Mouse (Mus musculus) mouse embryonic stem cell (cell line): ENCODE data around the gene Gm29609.
"Not testable (repeated sequence)": the region's sequence is repeated elsewhere in the genome, so short reads cannot be mapped to it uniquely, and the experiment has no call there.

ENCODE experiments used
- in situ Hi-C, 2 experiments: fragments of 300-500 bp; cut with MboI; formaldehyde crosslinking; loops; 1 replicate in 1 of 2; 3 replicates in 1 of 2; pipeline ENCODE4 v1.14.3; 2019 to 2020; ENCODE audit warnings: low sequenced_read_pairs in 2 of 2, low pct_unique_long_range_greater_than_20kb in 1 of 2, mixed read lengths in 1 of 2; ENCODE audit not compliant: unreplicated experiment in 1 of 2

Gm29609 gene

DNA sequence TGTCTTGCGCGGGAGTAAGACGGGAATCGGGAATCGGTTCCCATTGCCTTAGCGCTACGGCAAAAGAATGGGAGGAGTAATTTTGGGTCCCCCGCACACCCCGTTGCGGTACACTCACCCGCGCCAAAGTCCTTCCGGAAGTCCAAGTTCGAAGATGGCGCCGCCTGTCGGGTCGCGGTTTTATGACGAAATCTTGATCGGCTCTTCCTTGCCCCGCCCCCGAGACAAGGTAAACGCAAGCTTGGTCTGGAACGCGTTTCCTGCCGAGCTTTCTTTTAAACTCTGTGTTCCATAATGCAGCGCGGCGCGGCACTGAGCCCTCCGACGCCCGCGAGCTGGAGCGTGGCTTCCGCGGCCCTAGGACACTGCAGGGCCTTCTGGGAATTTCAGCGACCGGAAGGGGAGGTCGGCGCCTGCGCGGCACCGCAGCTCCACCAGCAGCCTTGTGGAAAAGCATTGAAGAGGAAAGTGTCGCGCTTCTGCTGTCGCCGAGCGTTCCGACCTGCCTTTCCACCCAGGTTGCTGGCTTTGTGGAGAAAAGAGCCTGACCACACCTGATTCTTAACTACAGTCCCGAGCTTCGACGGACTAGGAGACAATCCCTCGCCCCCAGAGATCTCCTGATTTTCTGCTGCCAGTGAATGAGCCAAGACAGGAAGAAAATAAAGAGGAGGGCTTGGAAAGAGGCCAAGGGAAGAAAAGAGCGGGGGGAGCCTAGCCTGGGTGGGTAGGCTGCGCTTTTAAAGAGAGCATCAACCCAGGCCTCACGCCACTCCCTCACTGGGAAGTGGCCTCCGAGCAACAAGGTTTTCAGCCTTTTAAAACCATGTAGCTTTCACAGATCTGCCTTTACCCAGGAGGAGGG, at the start of gene Gm29609, which contains the start of gene Gtf3c2:
Gene Gm29609 (minus strand): TSS at position 146 of the 865 bp plus-strand sequence.
Gene Gtf3c2 (minus strand): TSS at position 379 of the 865 bp plus-strand sequence.
- in situ Hi-C loops, result no loop called here

DNA sequence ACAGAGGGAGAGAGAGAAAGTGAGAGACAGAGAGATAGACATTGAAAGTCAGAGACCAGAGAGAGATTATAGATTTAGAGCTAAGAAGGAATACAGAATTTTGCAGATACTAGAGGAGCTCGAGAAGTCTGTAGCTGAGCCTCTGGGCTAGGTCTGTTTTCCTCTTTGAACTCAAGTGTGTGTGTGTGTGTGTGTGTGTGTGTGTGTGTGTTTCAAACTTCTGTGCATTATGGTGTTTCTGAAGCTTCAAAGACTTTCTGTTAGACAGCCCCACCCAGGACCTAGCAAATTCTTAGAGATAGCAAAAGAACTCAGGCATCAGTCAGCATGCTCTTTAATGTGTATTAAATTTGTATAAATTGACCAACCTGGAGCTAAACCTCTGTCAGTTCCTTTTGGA, 46.9 kb upstream of the Gm29609 start:
- in situ Hi-C loops, result no loop called here

GRCm38 (mm10) chr5:31222696-31223095, 43.0 kb upstream of the Gm29609 start:
- in situ Hi-C loops, result no loop called here

DNA sequence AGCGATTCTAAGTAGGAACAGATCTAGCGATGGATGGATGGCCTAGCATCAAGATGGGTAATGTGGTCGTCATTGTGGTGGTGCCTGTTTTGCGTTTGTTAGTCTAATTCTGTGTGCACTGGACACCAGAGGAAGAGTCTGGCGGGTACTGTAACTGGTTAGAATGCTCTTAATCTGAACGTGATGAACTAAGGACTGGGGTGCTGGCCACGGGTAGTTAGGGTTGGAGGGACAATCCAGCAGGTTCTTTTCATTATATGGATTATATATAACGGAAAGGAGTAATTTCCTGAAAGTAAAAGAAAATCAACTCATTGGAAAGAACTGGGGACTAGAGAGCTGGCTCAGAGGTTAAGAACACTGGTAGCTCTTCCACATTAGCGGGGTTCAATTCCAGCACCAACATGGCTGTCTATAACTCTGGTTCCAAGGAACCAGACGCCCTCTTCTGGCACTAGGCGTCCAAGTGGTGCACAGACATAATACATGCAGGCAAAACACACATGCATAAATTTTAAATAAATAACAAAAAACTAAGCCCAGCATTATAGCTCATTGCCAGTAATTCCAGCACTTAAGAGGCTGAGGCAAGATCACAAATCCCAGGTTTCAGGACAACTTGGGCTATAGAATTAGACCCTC, 41.7 kb upstream of the Gm29609 start:
- in situ Hi-C loops, result no loop called here

GRCm38 (mm10) chr5:31220448-31221303, 41.0 kb upstream of the Gm29609 start, which contains the start of gene Ppm1g:
TSS of gene Ppm1g (minus strand) at chr5:31220687.
- in situ Hi-C loops, result no loop called here

GRCm38 (mm10) chr5:31219911-31220447, 40.3 kb upstream of the Gm29609 start:
- in situ Hi-C loops, result no loop called here

- in situ Hi-C loops, result no loop called here
Observed at GRCm38 (mm10) chr5:31219474-31219873, 39.8 kb upstream of the Gm29609 start.

DNA sequence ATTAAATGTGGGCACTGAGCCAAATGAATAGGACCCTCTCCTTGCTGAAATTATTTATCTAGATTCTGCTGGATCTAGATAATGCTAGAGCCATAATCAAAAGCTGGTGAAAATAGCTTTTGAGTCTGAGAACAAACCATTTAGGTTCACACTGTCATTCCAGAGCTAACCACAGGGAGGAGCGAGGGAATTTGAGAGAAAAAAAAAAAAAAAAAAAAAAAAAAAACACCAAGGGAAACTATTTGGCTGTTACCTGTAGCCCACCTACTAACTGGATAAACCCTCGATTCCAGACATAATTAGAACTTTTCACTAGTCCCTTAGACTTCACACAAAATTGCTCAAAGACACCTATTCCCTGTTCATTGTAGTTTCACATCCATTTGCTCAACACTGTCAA, 39.4 kb upstream of the Gm29609 start:
- in situ Hi-C loops, result no loop called here

DNA sequence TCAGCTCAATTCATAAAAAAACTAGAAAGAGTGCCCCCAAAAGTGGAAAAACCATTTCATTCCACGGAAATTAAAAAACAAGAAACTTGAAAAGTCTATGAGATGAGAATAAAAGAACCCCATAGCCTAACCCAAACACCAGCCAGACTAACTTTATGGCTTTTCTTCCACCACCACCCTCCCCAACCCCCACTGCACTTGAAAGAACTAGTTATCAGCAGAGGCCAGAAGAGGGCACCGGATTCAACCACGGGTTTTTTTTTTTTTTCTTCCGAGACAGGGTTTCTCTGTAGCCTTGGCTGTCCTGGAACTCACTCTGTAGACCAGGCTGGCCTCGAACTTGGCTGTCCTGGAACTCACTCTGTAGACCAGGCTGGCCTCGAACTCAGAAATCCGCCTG, 38.6 kb upstream of the Gm29609 start:
- in situ Hi-C loops, result no loop called here

DNA sequence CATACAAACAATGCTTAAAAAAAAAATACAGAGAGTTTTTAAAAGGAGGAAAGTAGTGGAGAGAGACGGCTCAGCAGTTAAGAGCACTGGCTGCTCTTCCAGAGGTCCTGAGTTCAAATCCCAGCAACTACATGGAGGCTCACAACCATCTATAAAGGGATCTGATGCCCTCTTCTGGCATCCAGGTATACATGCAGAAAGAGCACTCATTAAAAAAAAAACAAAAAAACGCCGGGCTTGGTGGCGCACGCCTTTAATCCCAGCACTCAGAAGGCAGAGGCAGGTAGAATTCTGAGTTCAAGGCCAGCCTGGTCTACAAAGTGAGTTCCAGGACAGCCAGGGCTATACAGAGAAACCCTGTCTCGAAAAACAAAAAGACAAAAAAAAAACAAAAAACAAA, 36.8 kb upstream of the Gm29609 start:
- in situ Hi-C loops, result not testable (repeated sequence)

DNA sequence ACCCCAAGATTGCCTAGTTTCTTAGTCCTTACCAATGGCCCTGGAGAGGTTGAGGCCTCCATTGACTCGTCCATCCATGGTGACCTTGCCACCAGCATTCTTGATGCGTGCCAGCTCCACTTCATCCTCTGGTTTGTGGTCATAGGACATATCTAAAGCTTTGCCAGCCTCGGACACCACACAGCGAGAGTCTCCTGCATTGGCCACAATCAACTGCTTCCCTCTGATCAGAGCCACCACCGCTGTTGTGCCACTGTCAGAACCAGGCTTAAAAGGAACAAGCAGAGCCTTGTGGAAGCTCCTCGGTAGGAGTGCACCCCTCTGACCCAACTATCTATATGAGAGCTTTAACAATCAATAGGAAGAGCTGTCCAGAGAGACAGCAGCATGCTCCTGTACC, 24.7 kb upstream of the Gm29609 start:
- in situ Hi-C loops, result no loop called here

DNA sequence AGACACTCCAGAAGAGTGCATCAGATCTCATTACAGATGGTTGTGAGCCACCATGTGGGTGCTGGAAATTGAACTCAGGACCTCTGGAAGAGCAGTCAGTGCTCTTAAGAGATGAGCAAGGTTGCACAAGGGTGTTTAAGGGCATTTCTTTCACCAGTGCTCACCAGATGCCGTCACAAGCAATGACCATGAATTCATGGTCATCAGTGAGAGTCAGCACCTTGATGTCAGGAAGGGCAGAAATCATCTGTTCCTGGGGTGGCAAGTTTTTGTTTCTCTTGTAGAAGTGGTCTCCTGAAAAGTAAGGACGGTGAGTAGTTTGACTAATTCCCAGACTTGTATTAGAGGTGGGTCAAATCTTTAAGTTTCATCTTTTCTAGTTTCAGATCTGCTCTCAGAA, 24.2 kb upstream of the Gm29609 start:
- in situ Hi-C loops, result no loop called here

- in situ Hi-C loops, result no loop called here
Observed at GRCm38 (mm10) chr5:31202933-31203332, 23.2 kb upstream of the Gm29609 start.

- in situ Hi-C loops, result no loop called here
Observed at GRCm38 (mm10) chr5:31201742-31202590, 22.3 kb upstream of the Gm29609 start, which contains the start of gene Zfp513. TSS of gene Zfp513 (minus strand) at chr5:31202303.

GRCm38 (mm10) chr5:31201042-31201741, 21.5 kb upstream of the Gm29609 start:
- in situ Hi-C loops, result no loop called here

DNA sequence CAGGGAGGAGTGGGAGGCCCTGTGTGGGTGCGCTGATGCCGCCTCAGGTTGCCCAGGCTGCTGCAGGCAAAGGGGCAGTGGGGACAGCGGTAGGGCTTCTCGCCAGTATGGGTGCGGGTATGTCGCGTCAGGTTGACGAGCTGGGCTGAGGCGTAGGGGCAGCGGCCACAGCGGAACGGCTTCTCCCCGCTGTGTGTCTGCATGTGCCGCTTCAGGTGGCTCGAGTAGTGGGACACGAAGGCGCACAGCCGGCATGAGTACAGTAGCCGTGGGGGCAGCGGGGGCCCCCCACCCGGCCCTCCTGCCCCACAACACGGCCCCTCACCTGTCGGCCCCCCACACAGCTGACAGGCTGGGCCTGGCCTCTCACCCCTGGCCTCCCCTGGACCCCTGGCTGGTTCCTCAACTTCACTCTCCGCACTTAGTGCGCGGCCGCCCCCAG, 20.6 kb upstream of the Gm29609 start:
- in situ Hi-C loops, result no loop called here

DNA sequence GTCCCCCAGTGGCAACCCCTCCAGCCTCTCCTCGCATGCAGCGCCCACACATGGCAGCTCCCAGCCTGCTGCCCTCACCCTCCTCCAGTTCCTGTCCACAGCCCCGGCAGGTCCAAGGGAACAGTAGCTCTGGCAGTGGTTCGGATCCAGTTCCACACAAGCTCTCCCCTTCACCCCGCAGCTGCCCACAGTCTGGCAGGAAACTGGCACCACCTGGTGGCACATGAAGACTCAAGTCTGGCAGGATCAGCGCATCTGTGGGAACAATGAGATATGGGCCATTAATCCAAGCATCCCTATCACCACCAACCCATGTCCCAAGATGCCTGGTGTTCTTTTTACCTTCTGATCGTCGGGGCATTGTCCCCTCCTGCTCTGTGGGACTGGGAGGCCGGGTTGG, 20.2 kb upstream of the Gm29609 start:
- in situ Hi-C loops, result no loop called here
